Mouse (Mus musculus) bone marrow macrophage, adult 2 months (primary cell): Measurements from ENCODE around the gene Mylip.

Source experiments
- CTCF ChIP-seq: IDR thresholded peaks from 2 replicates; pipeline ENCODE4 v1.5.1; 2012; ENCODE audit warnings: low read depth, mild to moderate bottlenecking, low read length, moderate library complexity
- POLR2A ChIP-seq: IDR thresholded peaks from 2 replicates; pipeline ENCODE4 v1.6.1; 2012; ENCODE audit warnings: mild to moderate bottlenecking, low read depth, low read length, borderline replicate concordance

- TF ChIP-seq CTCF: no peak
- no peak for TF ChIP-seq POLR2A
These were observed 4.9 kb upstream of the Mylip start for GRCm38 (mm10) chr13:45384636-45385035.
